Mouse (Mus musculus) lung, postnatal 14 days (tissue): ENCODE data around the gene Cep68.
A peak's percentile ranks its signal among the peaks of the same experiment; 100 is the strongest.

ENCODE experiments used
- DNase-seq: peaks from one replicate; pipeline ENCODE4 v3.0.0; 2021

Gene Cep68

DNA sequence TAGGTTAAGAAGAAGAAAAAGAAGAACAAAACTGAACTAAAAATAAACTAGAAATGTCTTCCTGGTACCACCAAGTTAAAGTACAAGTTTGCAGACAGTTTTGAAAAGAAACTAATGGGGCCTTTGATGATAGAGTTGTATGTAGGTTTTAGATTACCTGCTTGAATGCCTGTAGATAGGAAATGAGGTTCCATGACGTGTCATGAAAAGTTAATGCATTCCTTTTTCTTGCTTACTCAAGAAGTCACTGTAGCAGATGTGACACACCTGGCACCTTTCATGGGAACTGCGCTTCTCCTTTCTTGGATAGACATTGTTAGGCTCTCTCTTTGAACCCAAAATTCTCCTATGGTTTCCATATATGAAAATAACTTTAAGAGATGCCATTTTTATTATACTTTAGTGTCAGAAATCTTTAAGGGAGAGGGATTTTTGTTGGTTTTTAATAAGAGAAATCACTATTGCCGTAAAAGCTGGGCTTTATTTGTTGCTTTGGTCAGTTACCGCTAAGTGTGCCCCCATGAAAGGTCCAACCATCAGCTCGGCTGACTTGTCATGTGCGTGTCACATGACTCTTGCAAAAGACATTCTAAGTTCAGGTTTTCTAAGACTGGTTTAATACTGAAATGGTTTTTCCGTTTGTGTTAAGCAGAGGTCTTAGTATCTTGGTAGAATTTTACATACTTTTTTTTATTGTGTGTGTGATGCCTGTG, 46.8 kb downstream of the Cep68 start:
- peak; percentile 14 for DNase-seq

DNA sequence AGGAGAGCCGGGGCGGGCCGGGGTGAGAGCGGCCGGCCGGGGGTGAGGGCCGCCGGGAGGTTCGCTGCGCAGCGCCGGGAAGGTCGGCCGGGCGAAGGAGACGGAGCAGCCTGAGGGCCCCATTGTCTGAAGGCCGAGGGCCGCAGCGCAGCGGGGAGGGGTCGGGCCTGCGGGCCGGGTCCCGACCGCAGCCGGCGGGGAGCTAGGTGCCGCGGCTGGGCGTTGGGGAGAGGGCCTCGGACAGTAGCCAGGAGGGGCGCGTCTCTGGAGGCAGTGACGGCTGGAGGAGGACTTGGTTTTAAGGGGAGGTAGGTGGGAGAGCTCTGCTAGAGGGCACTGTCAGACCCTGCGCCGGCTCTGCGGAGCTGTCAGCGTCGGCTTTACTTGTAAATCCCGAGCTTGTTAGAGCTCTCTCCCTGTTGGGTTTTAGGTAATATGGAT, 47.5 kb downstream of the Cep68 start:
- DNase-seq, result peak; percentile 63

DNA sequence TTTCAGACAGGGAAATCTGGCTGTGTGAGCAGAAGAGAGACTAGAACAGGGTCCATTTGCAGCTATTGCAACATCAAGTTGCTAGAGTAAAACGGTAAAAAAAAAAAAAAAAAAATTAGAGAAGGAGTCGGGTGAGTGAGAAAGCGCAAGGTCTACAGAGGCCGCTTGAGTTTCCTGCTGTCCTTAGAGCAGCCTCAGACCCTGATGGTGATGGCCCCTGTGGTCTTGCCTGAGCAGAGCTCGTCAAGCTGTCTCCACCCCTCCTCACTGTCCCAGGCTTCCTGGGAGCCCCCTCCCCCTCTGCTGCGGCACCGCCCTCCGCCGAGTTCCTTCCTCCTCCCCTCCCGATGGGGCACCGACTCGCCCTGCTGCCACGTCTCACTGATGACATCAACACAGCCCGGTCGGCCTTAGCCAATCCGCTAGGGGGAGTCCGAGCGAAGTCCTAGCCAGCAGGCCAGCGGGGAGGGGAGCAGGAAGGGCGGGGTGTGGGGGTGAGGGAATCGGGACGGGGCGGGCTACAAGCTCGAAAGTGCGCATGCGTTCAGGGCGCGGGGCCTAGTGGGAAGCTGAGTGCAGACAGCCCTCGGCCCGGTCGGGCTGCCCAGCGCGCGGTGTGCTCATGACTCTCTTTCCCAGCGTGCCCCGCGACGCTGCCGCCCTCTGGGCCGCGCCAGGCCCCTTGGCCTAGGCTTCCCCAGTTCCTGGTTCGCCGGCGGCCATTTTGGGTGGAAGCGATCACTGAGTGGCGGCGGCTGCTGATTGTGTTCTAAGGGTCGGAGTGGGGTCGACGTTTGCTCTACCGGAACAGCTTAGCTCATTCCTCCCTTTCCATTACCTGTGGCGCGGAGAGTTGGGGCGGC, 48.3 kb downstream of the Cep68 start, which contains the start of gene Rab1a:
Rab1a (plus strand) TSS at position 720 of the 863 bp plus-strand sequence.
- DNase-seq, result peak; percentile 100

DNA sequence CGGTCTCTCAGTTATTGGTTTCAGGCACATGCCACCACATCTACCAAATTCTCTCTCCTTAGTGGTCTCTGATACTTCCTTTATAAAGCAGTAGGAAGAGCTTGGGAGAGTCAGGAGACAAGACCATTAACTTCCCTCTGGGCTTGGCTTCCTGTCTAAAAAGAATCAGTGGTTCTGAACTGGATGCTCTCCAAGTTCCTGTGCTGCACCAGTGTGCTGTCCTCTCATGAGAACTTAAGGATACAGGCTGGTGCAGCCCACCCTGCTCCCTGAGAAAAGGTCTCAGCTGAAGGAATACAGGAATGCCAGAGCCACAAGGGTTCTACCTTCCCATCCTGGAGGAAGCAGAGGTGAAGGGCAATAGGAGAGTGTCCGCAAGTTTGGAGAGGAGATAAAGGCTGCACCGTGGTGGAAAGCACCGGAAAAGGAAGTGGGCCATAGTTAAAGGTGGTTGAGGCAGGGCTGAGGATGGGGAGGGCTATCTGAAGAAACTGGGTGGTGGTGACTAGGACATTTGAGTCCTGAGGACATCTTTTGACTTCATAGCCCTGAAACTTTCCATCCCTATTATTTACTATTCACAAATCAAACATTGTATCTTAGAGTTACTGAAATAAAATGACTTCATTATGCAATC, 56.0 kb downstream of the Cep68 start:
- peak; percentile 43 for DNase-seq

DNA sequence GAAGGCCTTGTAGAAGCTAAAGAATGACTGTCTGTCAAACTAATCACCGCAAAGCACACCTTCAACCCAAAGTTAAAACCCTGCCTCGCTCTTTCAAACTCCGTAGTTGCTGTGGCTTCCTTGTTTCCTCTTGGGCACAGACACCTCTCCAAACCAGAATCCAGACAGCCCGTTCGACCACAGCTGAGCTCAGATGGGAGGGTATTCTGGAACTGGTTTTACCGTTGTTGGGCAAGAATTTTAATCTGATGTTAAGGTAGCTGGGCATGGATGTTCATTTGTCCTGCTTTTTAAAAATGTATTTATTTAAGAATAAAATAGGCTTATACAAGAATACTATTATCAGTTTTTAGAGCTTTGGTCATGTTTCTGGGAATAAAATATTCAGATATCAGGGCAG, 62.0 kb downstream of the Cep68 start:
- no peak for DNase-seq
